Mouse (Mus musculus): ENCODE data around the gene Tomm40. TPM values are rescaled to one million over a fixed set of nuclear protein-coding genes. Genes with fewer than 3 reads are reported as not detected.
A peak's percentile ranks its signal among the peaks of the same experiment; 100 is the strongest.

Gene Tomm40
- polyA plus RNA-seq, 1 experiment from 2014 or later, result 98.0 TPM

DNA sequence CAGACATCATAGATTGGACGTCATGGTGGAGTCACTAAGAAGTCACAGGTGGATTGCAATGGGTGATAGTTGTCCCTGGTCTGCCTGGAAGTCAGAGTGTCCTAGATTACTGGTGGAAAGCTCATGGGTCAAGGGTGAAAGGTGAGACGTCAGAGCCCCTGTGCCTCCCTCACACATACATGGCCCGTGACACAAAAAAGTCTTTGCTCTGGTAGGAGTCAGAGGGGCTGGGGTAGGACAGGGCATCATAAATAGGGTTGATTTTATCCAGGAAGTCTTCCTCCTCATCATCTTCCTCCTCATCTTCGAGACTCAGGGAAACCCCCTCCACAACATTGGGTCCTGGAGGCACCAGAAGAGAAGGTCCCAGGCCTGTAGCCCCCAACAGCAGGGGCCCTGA lies 2.1 kb upstream of the Tomm40 start:
- TF ChIP-seq CTCF (IDR thresholded peaks at IDR 0.05; ENCODE audit: low read depth) (no peak), EP300 (optimal IDR thresholded peaks at IDR 0.05) (no peak)
- Histone ChIP-seq H3K27me3 (ENCODE audit: control insufficient read depth, insufficient read depth, low read length) (no peaks in the 10 kb centered on the region), H3K4me2 (replicated peaks; ENCODE audit: low read depth) (no peak overlapping the region), H3K27ac (replicated peaks) (no peak overlapping the region), H3K36me3 (ENCODE audit: control insufficient read depth, insufficient read depth, low read length) (peaks cover 9% of the 10 kb centered on the region), H3K9me3 (ENCODE audit: control insufficient read depth, low read length) (peaks cover 6% of the 10 kb centered on the region; the same call in 1 of the 2 replicates), H3K4me1 (replicated peaks; ENCODE audit: control insufficient read depth, insufficient read depth) (no peaks in the 10 kb centered on the region; the same call in 1 of the 2 replicates), H3K9ac (ENCODE audit: low read length) (no peak overlapping the region), H3K4me3 (ENCODE audit: low read depth, low read length) (no peak overlapping the region)
- 83% methylated on average over 4 of the region's 4 CpGs for WGBS
- ATAC-seq (ENCODE audit: low FRiP score, low TSS enrichment), result no peak
- DNase-seq (ENCODE audit: low spot score), result no peak

DNA sequence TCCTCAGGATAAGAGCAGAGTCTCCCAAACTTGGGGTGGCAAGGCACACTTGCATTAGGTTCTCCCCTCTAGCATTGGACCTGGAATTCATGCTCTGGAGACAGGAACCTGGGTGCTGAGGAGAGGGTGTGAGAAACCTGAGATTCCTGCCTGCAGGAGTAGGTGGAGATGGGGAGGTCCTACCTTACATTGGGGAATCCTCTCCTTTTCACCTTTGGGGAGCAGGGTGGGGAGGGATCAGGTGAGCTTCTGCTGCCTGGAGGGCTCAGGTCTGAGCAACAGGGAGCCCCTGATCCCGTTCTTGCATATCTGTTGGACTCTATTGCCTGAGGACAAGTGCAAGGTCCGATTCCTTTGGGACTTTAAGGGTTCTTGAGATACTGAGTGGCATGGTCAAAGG lies 1.6 kb upstream of the Tomm40 start:
- Histone ChIP-seq H3K4me2 (replicated peaks; ENCODE audit: low read depth) (no peak overlapping the region), H3K27me3 (ENCODE audit: control insufficient read depth, insufficient read depth, low read length) (no peaks in the 10 kb centered on the region), H3K9ac (ENCODE audit: low read length) (no peak overlapping the region), H3K36me3 (ENCODE audit: control insufficient read depth, insufficient read depth, low read length) (peaks cover 12% of the 10 kb centered on the region), H3K4me3 (ENCODE audit: low read depth, low read length) (no peak overlapping the region), H3K9me3 (ENCODE audit: control insufficient read depth, low read length) (peaks cover 6% of the 10 kb centered on the region; the same call in 1 of the 2 replicates), H3K4me1 (replicated peaks; ENCODE audit: control insufficient read depth, insufficient read depth) (no peaks in the 10 kb centered on the region; the same call in 1 of the 2 replicates), H3K27ac (replicated peaks) (no peak overlapping the region; the same call in 1 of the 2 replicates)
- DNase-seq (ENCODE audit: low spot score), result no peak
- TF ChIP-seq EP300 (optimal IDR thresholded peaks at IDR 0.05), result no peak
- TF ChIP-seq CTCF (IDR thresholded peaks at IDR 0.05; ENCODE audit: low read depth), result no peak
- 81% methylated on average over 2 of the region's 2 CpGs for WGBS
- ATAC-seq (ENCODE audit: low FRiP score, low TSS enrichment), result no peak

DNA sequence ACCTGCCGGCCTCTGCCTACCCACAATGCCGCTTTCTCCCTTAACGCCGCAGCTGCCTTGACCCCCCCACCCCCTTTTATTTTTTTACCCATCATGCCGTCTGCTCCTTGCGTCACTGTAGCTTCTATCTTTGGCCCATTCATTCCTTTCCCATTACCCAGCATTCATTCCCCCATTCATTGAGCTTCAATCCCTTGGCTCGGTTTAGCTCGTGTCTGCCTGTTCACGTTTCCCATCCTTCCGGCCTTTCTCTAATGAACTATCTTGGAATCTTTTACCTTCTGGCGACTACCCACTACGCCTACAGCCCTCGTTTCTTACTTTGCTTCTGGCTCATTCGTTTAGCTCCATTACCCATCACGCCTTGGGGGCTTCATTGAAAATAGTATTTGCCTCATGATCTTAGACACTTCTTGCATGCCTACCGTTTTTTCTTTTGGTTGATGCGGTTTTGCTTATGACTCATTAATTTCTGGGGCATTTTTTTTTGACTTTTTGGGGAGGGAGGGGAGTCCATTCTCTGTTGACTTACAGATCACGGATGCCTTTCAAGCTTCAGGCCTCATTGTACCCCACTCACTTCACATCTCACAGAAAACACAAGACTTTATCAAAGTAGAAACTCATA lies 931 bp upstream of the Tomm40 start:
- WGBS, result 5% methylated on average over 18 of the region's 18 CpGs
- H3K9ac ChIP-seq (ENCODE audit: low read length), result no peak overlapping the region
- H3K36me3 ChIP-seq (ENCODE audit: control insufficient read depth, insufficient read depth, low read length), result peaks cover 15% of the 10 kb centered on the region
- TF ChIP-seq CTCF (IDR thresholded peaks at IDR 0.05; ENCODE audit: low read depth) (no peak), EP300 (optimal IDR thresholded peaks at IDR 0.05) (peak; percentile 42)
- peak overlapping the region; percentile 83 for H3K27ac ChIP-seq (replicated peaks)
- no peaks in the 10 kb centered on the region; the same call in 1 of the 2 replicates for H3K4me1 ChIP-seq (replicated peaks; ENCODE audit: control insufficient read depth, insufficient read depth)
- DNase-seq (ENCODE audit: low spot score), result no peak
- H3K4me3 ChIP-seq (ENCODE audit: low read depth, low read length), result peak overlapping the region; percentile 22
- peak overlapping the region; percentile 47 for H3K4me2 ChIP-seq (replicated peaks; ENCODE audit: low read depth)
- no peak for ATAC-seq (ENCODE audit: low FRiP score, low TSS enrichment)
- no peaks in the 10 kb centered on the region for H3K27me3 ChIP-seq (ENCODE audit: control insufficient read depth, insufficient read depth, low read length)
- peaks cover 2% of the 10 kb centered on the region; the same call in 1 of the 2 replicates for H3K9me3 ChIP-seq (ENCODE audit: control insufficient read depth, low read length)

DNA sequence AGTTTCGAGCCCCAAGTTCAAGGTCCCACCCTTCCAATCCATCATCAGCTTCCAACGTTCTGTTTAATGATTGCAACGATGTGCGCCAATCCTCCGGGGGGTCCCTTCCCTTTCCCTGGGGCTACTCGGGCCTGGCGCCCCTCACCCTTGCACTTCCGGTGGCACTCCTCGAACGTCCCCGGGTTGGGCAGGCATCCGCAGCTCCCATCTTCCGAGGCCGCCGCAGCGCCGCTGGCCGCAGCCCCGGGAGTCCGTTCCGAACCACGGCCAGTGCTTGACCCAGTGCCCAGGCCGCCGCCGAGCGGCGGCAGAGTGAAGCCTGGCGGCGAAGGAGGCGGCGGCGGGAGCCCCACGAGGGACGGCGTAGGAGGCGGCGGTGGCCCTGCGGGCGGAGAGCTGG lies 402 bp downstream of the Tomm40 start:
- Histone ChIP-seq H3K9ac (ENCODE audit: low read length) (peak overlapping the region; percentile 94), H3K27ac (replicated peaks) (peak overlapping the region; percentile 80), H3K4me2 (replicated peaks; ENCODE audit: low read depth) (peak overlapping the region; percentile 97), H3K9me3 (ENCODE audit: control insufficient read depth, low read length) (no peaks in the 10 kb centered on the region), H3K4me3 (ENCODE audit: low read depth, low read length) (peak overlapping the region; percentile 92), H3K4me1 (replicated peaks; ENCODE audit: control insufficient read depth, insufficient read depth) (no peaks in the 10 kb centered on the region; the same call in 1 of the 2 replicates), H3K36me3 (ENCODE audit: control insufficient read depth, insufficient read depth, low read length) (peaks cover 21% of the 10 kb centered on the region), H3K27me3 (ENCODE audit: control insufficient read depth, insufficient read depth, low read length) (no peaks in the 10 kb centered on the region)
- TF ChIP-seq EP300 (optimal IDR thresholded peaks at IDR 0.05) (no peak), CTCF (IDR thresholded peaks at IDR 0.05; ENCODE audit: low read depth) (no peak)
- ATAC-seq (ENCODE audit: low FRiP score, low TSS enrichment) (no peak; the same call in 1 of the 2 replicates), DNase-seq (ENCODE audit: low spot score) (peak; percentile 35)
- 0% methylated on average over 39 of the region's 39 CpGs for WGBS

DNA sequence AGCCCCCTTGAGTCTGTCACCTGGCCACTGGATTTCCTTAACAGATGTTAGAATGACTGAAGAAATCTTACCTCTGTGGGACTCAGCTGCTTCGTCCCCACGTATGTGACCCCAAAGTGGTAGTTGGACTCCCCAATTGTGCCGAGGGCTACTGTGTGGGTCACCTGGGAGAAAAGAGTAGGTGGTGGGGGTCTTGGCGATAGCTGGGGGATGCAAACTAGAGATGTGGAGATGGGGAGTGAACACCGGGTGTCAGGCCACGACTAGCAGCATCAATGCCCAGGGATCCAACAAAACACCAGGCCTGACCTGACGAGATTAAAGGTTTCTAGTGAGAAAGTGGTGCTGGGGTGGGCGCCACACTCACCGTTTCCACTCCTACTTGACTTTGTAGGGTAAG lies 1.6 kb downstream of the Tomm40 start:
- Histone ChIP-seq H3K4me1 (replicated peaks; ENCODE audit: control insufficient read depth, insufficient read depth) (no peaks in the 10 kb centered on the region; the same call in 1 of the 2 replicates), H3K4me2 (replicated peaks; ENCODE audit: low read depth) (no peak overlapping the region), H3K27me3 (ENCODE audit: control insufficient read depth, insufficient read depth, low read length) (no peaks in the 10 kb centered on the region), H3K9ac (ENCODE audit: low read length) (no peak overlapping the region), H3K4me3 (ENCODE audit: low read depth, low read length) (no peak overlapping the region), H3K36me3 (ENCODE audit: control insufficient read depth, insufficient read depth, low read length) (peaks cover 18% of the 10 kb centered on the region), H3K9me3 (ENCODE audit: control insufficient read depth, low read length) (no peaks in the 10 kb centered on the region), H3K27ac (replicated peaks) (no peak overlapping the region)
- no peak for TF ChIP-seq CTCF (IDR thresholded peaks at IDR 0.05; ENCODE audit: low read depth)
- TF ChIP-seq EP300 (optimal IDR thresholded peaks at IDR 0.05), result no peak
- ATAC-seq (ENCODE audit: low FRiP score, low TSS enrichment), result no peak
- DNase-seq (ENCODE audit: low spot score), result no peak
- WGBS, result 87% methylated on average over 9 of the region's 9 CpGs

DNA sequence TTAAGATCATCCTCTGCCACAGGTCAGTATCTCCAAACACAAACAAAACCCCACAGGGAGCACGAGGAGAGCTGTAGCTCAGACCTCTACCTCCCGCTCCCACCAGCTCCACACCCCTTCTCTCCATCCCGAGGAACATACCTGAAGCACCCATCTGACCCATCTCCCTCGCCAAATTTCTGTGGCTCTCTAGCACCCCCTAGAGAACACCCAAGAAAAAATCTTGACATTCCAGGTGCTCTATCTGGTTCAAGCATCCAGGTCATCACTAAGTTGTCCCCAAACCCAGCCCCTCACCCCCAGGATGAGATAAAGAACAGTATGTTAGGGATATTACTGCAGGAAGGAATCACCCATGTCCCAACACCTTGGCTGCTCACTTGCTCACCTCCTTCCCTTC lies 2.0 kb downstream of the Tomm40 start:
- H3K4me1 ChIP-seq (replicated peaks; ENCODE audit: control insufficient read depth, insufficient read depth), result no peaks in the 10 kb centered on the region; the same call in 1 of the 2 replicates
- H3K4me3 ChIP-seq (ENCODE audit: low read depth, low read length), result no peak overlapping the region
- 42% methylated on average over 4 of the region's 4 CpGs for WGBS
- no peaks in the 10 kb centered on the region for H3K27me3 ChIP-seq (ENCODE audit: control insufficient read depth, insufficient read depth, low read length)
- no peak overlapping the region for H3K27ac ChIP-seq (replicated peaks)
- H3K4me2 ChIP-seq (replicated peaks; ENCODE audit: low read depth), result no peak overlapping the region
- no peak for DNase-seq (ENCODE audit: low spot score)
- H3K9me3 ChIP-seq (ENCODE audit: control insufficient read depth, low read length), result no peaks in the 10 kb centered on the region
- TF ChIP-seq CTCF (IDR thresholded peaks at IDR 0.05; ENCODE audit: low read depth), result peak; percentile 70
- no peak for TF ChIP-seq EP300 (optimal IDR thresholded peaks at IDR 0.05)
- H3K36me3 ChIP-seq (ENCODE audit: control insufficient read depth, insufficient read depth, low read length), result peaks cover 18% of the 10 kb centered on the region
- no peak overlapping the region for H3K9ac ChIP-seq (ENCODE audit: low read length)
- no peak for ATAC-seq (ENCODE audit: low FRiP score, low TSS enrichment)

Measured in stomach, postnatal 0 days (tissue).